Mouse (Mus musculus): Measurements from ENCODE around the gene Ppp1r14a.

GRCm38 (mm10) chr7:29284523-29284922, 4.6 kb upstream of the Ppp1r14a start:
- no peak for TF ChIP-seq POLR2A (IDR thresholded peaks at IDR 0.05; ENCODE audit: insufficient read depth, low read length)
- TF ChIP-seq CTCF (IDR thresholded peaks at IDR 0.05; ENCODE audit: low read depth, low read length) = no peak
